Mouse (Mus musculus): ENCODE data around the gene Gm428.
"Not testable (repeated sequence)": the region's sequence is repeated elsewhere in the genome, so short reads cannot be mapped to it uniquely, and the experiment has no call there.

DNA sequence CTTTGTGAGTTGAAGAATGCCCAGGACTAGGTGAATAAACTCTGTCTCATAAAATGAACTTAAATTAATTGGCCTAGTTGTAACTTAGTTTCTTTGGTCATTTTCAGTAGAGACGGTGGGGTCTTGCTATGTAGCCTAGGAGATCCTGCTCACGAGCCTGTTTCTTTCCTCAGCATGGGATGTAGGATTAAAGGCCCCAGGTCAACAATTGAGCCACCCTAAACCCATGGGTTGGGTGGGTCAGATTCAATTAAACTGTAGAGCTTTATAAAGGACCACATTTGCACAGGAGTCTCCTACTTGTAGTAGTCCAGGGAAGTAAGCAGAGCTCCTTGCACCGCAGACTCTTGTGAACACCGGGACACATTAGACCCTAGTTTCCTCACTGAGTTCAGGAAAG, 15.3 kb upstream of the Gm428 start, which contains the start of gene Gm11239:
- not testable (repeated sequence) for TF ChIP-seq CTCF, POLR2A (IDR thresholded peaks at IDR 0.05; ENCODE audit: insufficient read depth, low read depth, low read length)
